Mouse (Mus musculus) G1E (cell line): ENCODE measurements around the gene Lrrc4b. TPM values are rescaled to one million over a fixed set of nuclear protein-coding genes. Genes with fewer than 3 reads are reported as not detected.

Source experiments
- ATAC-seq: 2 replicates; pipeline ENCODE4 v1.8.0; 2016; ENCODE audit warnings: mild to moderate bottlenecking; ENCODE audit not compliant: insufficient number of reproducible peaks, poor library complexity, low FRiP score, severe bottlenecking; ENCODE audit errors: extremely low read depth
- DNase-seq: peaks from one replicate; pipeline ENCODE4 v3.0.0; 2012; ENCODE audit warnings: low spot score
- H3K27me3 ChIP-seq: 2 replicates; pipeline ENCODE4 v1.6.1; 2012; ENCODE audit warnings: mild to moderate bottlenecking, low read length, inconsistent platforms; ENCODE audit not compliant: insufficient read depth
- H3K36me3 ChIP-seq: replicated peaks from 2 replicates; pipeline ENCODE3; 2012; ENCODE audit warnings: mild to moderate bottlenecking, inconsistent platforms
- H3K4me1 ChIP-seq: 2 replicates; pipeline ENCODE4 v1.6.1; 2012; ENCODE audit warnings: low read depth, low read length, inconsistent platforms, mixed read lengths; ENCODE audit not compliant: insufficient read depth
- H3K4me3 ChIP-seq: 2 replicates; pipeline ENCODE4 v1.5.1; 2012; ENCODE audit warnings: low read depth, mild to moderate bottlenecking, inconsistent platforms, low read length, moderate library complexity, mixed read lengths
- H3K9me3 ChIP-seq: replicated peaks from 2 replicates; pipeline ENCODE4 v1.6.1; 2012; ENCODE audit warnings: inconsistent platforms
- CTCF ChIP-seq: IDR thresholded peaks from 2 replicates; pipeline ENCODE4 v1.5.1; 2012; ENCODE audit warnings: low read depth, low read length, inconsistent platforms, mixed read lengths
- GATA1 ChIP-seq: IDR thresholded peaks from 2 replicates; pipeline ENCODE4 v1.6.1; 2012; ENCODE audit warnings: borderline replicate concordance, low read length, inconsistent platforms, mixed read lengths
- GATA2 ChIP-seq: IDR thresholded peaks from 2 replicates; pipeline ENCODE4 v1.6.1; 2012; ENCODE audit warnings: low read depth, low read length, inconsistent platforms, borderline replicate concordance
- POLR2AphosphoS5 ChIP-seq: IDR thresholded peaks from 2 replicates; pipeline ENCODE4 v1.6.1; 2012; ENCODE audit warnings: low read depth, low read length, inconsistent platforms; ENCODE audit not compliant: insufficient replicate concordance
- TAL1 ChIP-seq: conservative IDR thresholded peaks from 2 replicates; pipeline ENCODE4 v1.6.1; 2012; ENCODE audit warnings: low read depth, low read length, inconsistent platforms, mixed read lengths
- polyA plus RNA-seq: library from polyadenylated mRNA; stranded (reverse); fragments of >175 nt; gene quantifications from 2 replicates; pipeline ENCODE4 v1.2.3, GENCODE M21; 2012
- total RNA-seq, 2 experiments: library from RNA; stranded (forward) in 1 of 2; stranded (reverse) in 1 of 2; fragments of 200-1000 nt in 1 of 2; fragments of >200 nt in 1 of 2; fragmentation: Nextera tagmentation in 1 of 2; gene quantifications; 2 replicates each; pipeline ENCODE4 v1.2.3; 2014 to 2017

Gene Lrrc4b
- total and polyA plus RNA-seq, 3 experiments = 0.05 TPM; not detected in 2

GRCm38 (mm10) chr7:44465111-44465510 lies 36.3 kb downstream of the Lrrc4b start, which contains the start of gene Aspdh:
Gene Aspdh, plus strand, starts transcription at chr7:44465391.
- no peak for TF ChIP-seq GATA2
- no peak for TF ChIP-seq POLR2AphosphoS5
- no peak for TF ChIP-seq TAL1
- TF ChIP-seq GATA1 = no peak
- no peak for TF ChIP-seq CTCF
- Histone ChIP-seq H3K36me3 (peaks cover 15% of the 10 kb centered on the region), H3K27me3 (peaks cover 19% of the 10 kb centered on the region; the same call in 1 of the 2 replicates), H3K4me1 (peaks cover 42% of the 10 kb centered on the region), H3K4me3 (no peak within 1 kb of the TSS), H3K9me3 (peaks cover 12% of the 10 kb centered on the region; the same call in 1 of the 2 replicates)
- DNase-seq (no peak), ATAC-seq (no peak)

GRCm38 (mm10) chr7:44466006-44466887 lies 37.4 kb downstream of the Lrrc4b start:
- H3K27me3 ChIP-seq = peaks cover 11% of the 10 kb centered on the region; the same call in 1 of the 2 replicates
- H3K9me3 ChIP-seq = peaks cover 11% of the 10 kb centered on the region; the same call in 1 of the 2 replicates
- peaks cover 26% of the 10 kb centered on the region for H3K36me3 ChIP-seq
- peaks cover 53% of the 10 kb centered on the region for H3K4me1 ChIP-seq
- no peak for DNase-seq
- H3K4me3 ChIP-seq = peak overlapping the region; percentile 79; the same call in 1 of the 2 replicates
- ATAC-seq = no peak
- TF ChIP-seq GATA2 = no peak
- TF ChIP-seq POLR2AphosphoS5 = no peak
- TF ChIP-seq TAL1 = no peak
- no peak for TF ChIP-seq GATA1
- TF ChIP-seq CTCF = no peak

DNA sequence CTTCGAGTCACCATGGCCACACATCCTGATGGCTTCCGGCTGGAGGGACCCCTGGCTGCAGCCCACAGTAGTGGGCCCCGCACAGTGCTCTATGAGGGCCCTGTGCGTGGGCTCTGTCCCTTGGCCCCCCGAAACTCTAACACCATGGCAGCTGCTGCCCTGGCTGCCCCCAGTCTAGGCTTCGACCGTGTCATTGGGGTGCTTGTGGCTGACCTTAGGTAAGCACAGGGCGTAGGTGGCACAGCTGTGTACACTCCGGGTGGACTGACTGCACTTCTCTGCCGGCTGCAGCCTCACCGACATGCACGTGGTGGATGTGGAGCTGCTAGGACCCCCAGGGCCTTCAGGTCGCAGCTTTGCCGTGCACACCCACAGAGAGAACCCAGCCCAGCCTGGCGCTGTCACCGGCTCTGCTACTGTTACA lies 38.1 kb downstream of the Lrrc4b start:
- H3K4me3 ChIP-seq = peak overlapping the region; percentile 79; the same call in 1 of the 2 replicates

DNA sequence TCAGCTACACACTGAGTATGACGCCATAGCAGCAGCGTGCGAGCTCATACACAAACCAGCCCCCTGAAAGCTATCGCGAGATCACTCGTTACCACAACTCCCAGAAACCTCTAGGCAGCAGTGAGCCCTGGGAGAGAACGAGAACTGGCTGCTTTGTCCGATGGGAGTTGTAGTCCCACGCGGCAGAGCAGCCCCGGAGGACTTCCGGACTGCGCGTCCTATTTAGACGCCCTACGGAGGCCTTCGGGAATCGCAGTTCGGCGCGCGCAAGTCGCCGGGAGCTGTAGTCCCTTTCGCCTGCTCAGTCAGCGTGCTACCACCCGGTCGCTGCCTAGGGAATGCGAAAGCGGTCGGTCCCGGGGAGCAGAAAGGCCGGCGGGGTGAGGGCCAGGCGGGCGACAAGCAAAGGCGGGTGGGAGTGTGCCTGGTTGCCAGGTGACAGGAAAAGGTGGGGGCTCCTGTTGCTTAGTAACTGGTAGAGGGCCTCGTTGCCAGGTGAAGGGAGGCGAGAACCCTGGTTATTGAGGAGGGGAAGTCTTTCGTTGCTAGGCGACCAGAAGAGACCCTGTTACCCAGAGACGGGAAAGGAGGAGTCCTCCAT lies 39.1 kb downstream of the Lrrc4b start, which contains the start of gene Josd2:
Gene Josd2 (plus strand): TSS at position 170 of the 601 bp plus-strand sequence.
- H3K36me3 ChIP-seq = peaks cover 37% of the 10 kb centered on the region
- H3K4me1 ChIP-seq = peaks cover 69% of the 10 kb centered on the region
- H3K4me3 ChIP-seq = peak within 1 kb of the TSS; percentile 79
- H3K27me3 ChIP-seq = peaks cover 5% of the 10 kb centered on the region; the same call in 1 of the 2 replicates
- TF ChIP-seq GATA2 (no peak), POLR2AphosphoS5 (no peak), CTCF (no peak), GATA1 (no peak), TAL1 (no peak)
- peak; percentile 98 for DNase-seq
- no peaks in the 10 kb centered on the region for H3K9me3 ChIP-seq
- ATAC-seq = peak; percentile 94

More for the DNA sequence above, 38.1 kb downstream of the Lrrc4b start:
- Histone ChIP-seq H3K27me3 (peaks cover 5% of the 10 kb centered on the region; the same call in 1 of the 2 replicates), H3K36me3 (peaks cover 33% of the 10 kb centered on the region), H3K9me3 (peaks cover 5% of the 10 kb centered on the region; the same call in 1 of the 2 replicates), H3K4me1 (peaks cover 59% of the 10 kb centered on the region)
- TF ChIP-seq CTCF (no peak), GATA2 (no peak), POLR2AphosphoS5 (no peak), GATA1 (no peak), TAL1 (no peak)
- ATAC-seq = no peak
- no peak for DNase-seq

DNA sequence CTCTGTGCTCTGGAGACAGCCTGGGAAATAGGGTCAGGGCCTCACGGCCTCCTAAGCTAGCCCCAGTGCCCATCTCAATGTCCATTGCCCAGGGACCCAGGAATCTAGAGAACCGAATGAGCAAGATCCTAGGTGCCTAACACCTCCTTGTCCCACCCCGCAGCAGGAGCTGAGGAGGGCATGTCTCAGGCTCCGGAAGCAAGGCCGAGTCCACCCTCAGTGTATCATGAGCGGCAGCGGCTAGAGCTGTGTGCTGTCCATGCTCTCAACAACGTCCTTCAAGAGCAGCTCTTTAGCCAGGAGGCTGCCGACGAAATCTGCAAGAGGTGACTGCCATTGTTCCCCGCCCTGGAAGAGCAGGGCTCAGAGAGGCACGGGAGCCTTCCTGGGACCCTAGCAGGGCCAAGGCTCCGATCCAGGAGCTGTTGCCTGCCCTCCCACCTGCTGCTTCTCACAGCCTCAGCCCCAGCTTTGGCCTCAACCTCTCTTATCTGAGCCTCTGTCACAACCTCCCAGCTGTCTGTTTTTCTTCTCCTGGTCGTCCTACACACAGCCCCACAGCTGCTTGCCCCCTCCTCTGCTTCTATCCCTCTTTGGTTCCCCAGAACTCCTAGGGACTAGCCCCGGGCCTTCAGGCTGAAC lies 39.9 kb downstream of the Lrrc4b start:
- TF ChIP-seq CTCF = no peak
- TF ChIP-seq TAL1 = no peak
- no peak for TF ChIP-seq GATA2
- no peak for TF ChIP-seq POLR2AphosphoS5
- no peak for TF ChIP-seq GATA1
- ATAC-seq (no peak), DNase-seq (no peak)
- Histone ChIP-seq H3K27me3 (no peaks in the 10 kb centered on the region), H3K9me3 (no peaks in the 10 kb centered on the region), H3K36me3 (peaks cover 37% of the 10 kb centered on the region), H3K4me3 (peak overlapping the region; percentile 79), H3K4me1 (peaks cover 74% of the 10 kb centered on the region)
